Mouse (Mus musculus) intestine, embryonic 16.5 days (tissue): ENCODE results near the gene Slc5a3. TPM values are rescaled to one million over a fixed set of nuclear protein-coding genes. Genes with fewer than 3 reads are reported as not detected.

Experiments
- ATAC-seq: fragments of 200-750 bp; cut with Nextera tagmentation; 2 replicates; pipeline ENCODE4 v1.8.0; 2017; ENCODE audit warnings: moderate TSS enrichment, moderate library complexity
- H3K27ac ChIP-seq: fragments of 300-500 bp; sonication (generic); 2 replicates; pipeline ENCODE4 v1.5.1; 2014; ENCODE audit warnings: mild to moderate bottlenecking, low read length
- H3K27me3 ChIP-seq: fragments of 300-500 bp; sonication (generic); replicated peaks from 2 replicates; pipeline ENCODE4 v1.6.1; 2014; ENCODE audit warnings: low read length, control low read depth, mixed read lengths; ENCODE audit not compliant: control insufficient read depth, insufficient read depth
- H3K36me3 ChIP-seq: fragments of 300-500 bp; sonication (generic); 2 replicates; pipeline ENCODE4 v1.6.1; 2014; ENCODE audit warnings: low read length, control low read depth; ENCODE audit not compliant: control insufficient read depth, insufficient read depth
- H3K4me1 ChIP-seq: fragments of 300-500 bp; sonication (generic); 2 replicates; pipeline ENCODE4 v1.6.1; 2014; ENCODE audit warnings: low read length, control low read depth, mixed read lengths; ENCODE audit not compliant: control insufficient read depth, insufficient read depth
- H3K4me2 ChIP-seq: fragments of 300-500 bp; sonication (generic); 2 replicates; pipeline ENCODE4 v1.6.1; 2014; ENCODE audit warnings: low read depth, low read length, control low read depth
- H3K4me3 ChIP-seq: fragments of 300-500 bp; sonication (generic); 2 replicates; pipeline ENCODE4 v1.5.1; 2014; ENCODE audit warnings: mild to moderate bottlenecking, low read length
- H3K9ac ChIP-seq: fragments of 300-500 bp; sonication (generic); 2 replicates; pipeline ENCODE4 v1.6.1; 2014; ENCODE audit warnings: low read depth, low read length
- H3K9me3 ChIP-seq: fragments of 300-500 bp; sonication (generic); 2 replicates; pipeline ENCODE4 v1.6.1; 2016; ENCODE audit warnings: low read length, control low read depth; ENCODE audit not compliant: control insufficient read depth
- WGBS: fragments of 180-500 bp; shearing (Covaris S2); extraction: QIAGEN DNeasy Blood & Tissue Kit; methylation state at CpG from one replicate; pipeline ENCODE4 v1.1.7; 2014; 5-methylcytosine and 5-hydroxymethylcytosine counted together
- polyA plus RNA-seq: library from polyadenylated mRNA; unstranded; fragments of >200 nt; fragmentation: Nextera tagmentation; extraction: Ambion mirVana; gene quantifications from 2 replicates; pipeline ENCODE4 v1.2.1, GENCODE M21; 2015

Slc5a3 gene
- polyA plus RNA-seq, 1 experiment from 2014 or later: 3.2 TPM

DNA sequence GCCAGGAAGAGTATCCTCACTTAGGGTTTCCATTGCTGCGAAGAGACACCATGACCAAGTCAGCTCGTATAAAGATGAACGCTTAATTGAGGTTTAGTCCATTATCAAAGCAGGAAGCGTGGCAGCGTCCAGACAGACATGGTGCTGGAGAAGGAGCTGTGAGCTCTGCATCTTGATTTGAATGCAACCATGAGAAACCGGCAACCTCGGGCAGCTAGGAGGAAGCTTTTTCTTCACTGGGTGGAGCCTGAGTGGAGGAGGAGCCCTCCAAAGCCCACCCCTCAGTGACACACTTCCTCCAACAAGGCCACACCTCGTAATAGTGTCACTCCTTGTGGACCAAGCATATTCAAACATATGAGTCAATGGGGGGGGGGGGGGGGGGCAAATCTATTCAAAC, 71.7 kb downstream of the Slc5a3 start:
- Histone ChIP-seq H3K27ac (no peak overlapping the region), H3K4me2 (no peak overlapping the region), H3K27me3 (no peaks in the 10 kb centered on the region), H3K36me3 (no peaks in the 10 kb centered on the region), H3K4me3 (no peak overlapping the region), H3K9ac (no peak overlapping the region), H3K4me1 (no peaks in the 10 kb centered on the region; the same call in 1 of the 2 replicates), H3K9me3 (0 out of 2 replicates have a peak, but pooled peaks cover 3% of the 10 kb centered on the region)
- ATAC-seq: no peak
- 86% methylated on average over 8 of the region's 8 CpGs for WGBS

DNA sequence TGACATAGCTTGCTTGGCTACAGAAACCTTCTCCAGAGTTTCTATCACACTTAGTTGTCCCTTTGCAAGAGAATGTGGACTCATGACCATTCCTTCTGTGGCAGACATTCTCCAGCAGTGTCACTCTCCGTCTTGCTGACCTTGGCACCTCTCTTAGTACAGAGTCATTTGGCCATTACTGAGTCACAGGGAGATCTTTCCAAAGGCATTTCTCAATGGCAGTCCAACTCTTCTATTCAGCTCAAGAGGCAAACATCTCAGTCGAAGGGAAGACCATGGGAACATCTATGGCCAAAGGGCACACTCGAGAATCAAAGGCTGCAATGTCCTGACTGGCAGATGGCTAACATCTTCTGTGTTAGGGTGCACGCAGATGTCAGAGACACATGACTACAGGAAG, 74.4 kb downstream of the Slc5a3 start:
- H3K4me2 ChIP-seq: no peak overlapping the region
- no peak overlapping the region for H3K27ac ChIP-seq
- no peaks in the 10 kb centered on the region for H3K27me3 ChIP-seq
- H3K9me3 ChIP-seq: no peaks in the 10 kb centered on the region
- 81% methylated on average over 4 of the region's 4 CpGs for WGBS
- H3K4me1 ChIP-seq: no peaks in the 10 kb centered on the region; the same call in 1 of the 2 replicates
- ATAC-seq: no peak
- no peaks in the 10 kb centered on the region for H3K36me3 ChIP-seq
- H3K4me3 ChIP-seq: no peak overlapping the region
- H3K9ac ChIP-seq: no peak overlapping the region

DNA sequence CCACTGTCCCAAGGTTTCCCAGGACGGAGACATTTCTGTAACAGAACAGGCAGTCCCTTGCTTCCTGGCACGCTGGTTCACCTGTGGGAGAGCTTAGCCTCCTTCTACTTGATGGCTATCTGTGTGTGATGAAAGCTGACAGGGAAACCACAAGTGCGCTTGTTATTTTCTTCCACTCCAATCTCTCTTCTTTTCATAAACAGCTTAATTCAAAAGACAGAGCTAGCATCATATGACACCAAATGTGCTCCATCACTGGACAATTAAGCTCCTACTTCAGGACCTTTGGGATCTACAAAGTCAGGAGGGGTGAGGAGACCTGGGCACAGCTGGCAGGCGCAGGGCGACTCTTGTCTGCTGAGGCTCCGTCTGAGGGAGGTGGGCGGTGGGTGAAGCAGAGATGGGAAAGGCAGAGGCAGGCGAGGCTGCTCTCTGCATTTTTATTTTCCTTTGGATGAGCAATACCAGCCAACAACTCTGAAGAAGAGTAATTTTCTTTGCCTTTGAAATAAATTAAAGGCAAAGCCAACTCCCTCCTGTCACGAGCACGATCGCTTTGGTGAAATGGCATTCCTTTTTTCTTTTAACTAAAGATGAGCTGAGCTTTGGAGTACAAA, 76.1 kb downstream of the Slc5a3 start:
- Histone ChIP-seq H3K27ac (no peak overlapping the region), H3K9me3 (no peaks in the 10 kb centered on the region), H3K36me3 (no peaks in the 10 kb centered on the region), H3K4me1 (no peaks in the 10 kb centered on the region), H3K27me3 (no peaks in the 10 kb centered on the region), H3K9ac (no peak overlapping the region), H3K4me2 (no peak overlapping the region), H3K4me3 (no peak overlapping the region)
- ATAC-seq: no peak
- 87% methylated on average over 11 of the region's 11 CpGs for WGBS

DNA sequence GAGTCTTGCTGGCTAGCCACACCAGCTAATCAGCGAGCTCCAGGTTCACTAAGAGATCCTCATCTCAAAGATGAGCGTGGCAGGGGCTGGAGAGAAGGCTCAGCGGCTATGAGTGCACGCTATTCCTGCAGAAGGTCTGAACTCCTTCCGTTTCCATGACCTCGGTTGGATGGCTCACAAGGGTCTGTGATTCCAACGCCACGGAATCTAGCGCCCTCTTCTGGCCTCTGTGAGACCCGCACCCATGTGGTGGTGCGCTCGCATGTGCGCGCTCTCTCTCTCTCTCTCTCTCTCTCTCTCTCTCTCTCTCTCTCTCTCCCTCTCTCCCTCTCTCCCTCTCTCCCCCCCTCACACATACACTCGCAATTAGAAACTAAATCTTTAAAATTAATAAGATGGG, 78.2 kb downstream of the Slc5a3 start:
- WGBS: 89% methylated on average over 15 of the region's 15 CpGs
- no peak for ATAC-seq
- no peaks in the 10 kb centered on the region for H3K9me3 ChIP-seq
- no peak overlapping the region for H3K4me3 ChIP-seq
- no peaks in the 10 kb centered on the region for H3K27me3 ChIP-seq
- H3K27ac ChIP-seq: no peak overlapping the region
- H3K36me3 ChIP-seq: no peaks in the 10 kb centered on the region
- no peak overlapping the region for H3K9ac ChIP-seq
- no peaks in the 10 kb centered on the region for H3K4me1 ChIP-seq
- no peak overlapping the region for H3K4me2 ChIP-seq

Other genes starting within 250 kb of the Slc5a3 start
- 93.1 and 106 TPM in 2 replicates for gene Mrps6, start 52 bp upstream of the Slc5a3 start, polyA plus RNA-seq
- gene Gm49711, start within 50 bp of the Slc5a3 start, polyA plus RNA-seq: not detected in 2 replicates
- 0.10 and 0.21 TPM in 2 replicates for gene Kcne2, start 234.1 kb downstream of the Slc5a3 start, polyA plus RNA-seq
- gene Smim11, start 243.0 kb downstream of the Slc5a3 start, polyA plus RNA-seq: 98.0 and 101 TPM in 2 replicates